Mouse (Mus musculus) mesoderm, embryonic 11.5 days (tissue): ENCODE data around the gene Card6.
"Not testable (repeated sequence)": the region's sequence is repeated elsewhere in the genome, so short reads cannot be mapped to it uniquely, and the experiment has no call there.

ENCODE experiments used
- DNase-seq: peaks from one replicate; pipeline ENCODE4 v3.0.0-alpha.2; 2012; ENCODE audit warnings: low read depth, low spot score

Gene Card6

DNA sequence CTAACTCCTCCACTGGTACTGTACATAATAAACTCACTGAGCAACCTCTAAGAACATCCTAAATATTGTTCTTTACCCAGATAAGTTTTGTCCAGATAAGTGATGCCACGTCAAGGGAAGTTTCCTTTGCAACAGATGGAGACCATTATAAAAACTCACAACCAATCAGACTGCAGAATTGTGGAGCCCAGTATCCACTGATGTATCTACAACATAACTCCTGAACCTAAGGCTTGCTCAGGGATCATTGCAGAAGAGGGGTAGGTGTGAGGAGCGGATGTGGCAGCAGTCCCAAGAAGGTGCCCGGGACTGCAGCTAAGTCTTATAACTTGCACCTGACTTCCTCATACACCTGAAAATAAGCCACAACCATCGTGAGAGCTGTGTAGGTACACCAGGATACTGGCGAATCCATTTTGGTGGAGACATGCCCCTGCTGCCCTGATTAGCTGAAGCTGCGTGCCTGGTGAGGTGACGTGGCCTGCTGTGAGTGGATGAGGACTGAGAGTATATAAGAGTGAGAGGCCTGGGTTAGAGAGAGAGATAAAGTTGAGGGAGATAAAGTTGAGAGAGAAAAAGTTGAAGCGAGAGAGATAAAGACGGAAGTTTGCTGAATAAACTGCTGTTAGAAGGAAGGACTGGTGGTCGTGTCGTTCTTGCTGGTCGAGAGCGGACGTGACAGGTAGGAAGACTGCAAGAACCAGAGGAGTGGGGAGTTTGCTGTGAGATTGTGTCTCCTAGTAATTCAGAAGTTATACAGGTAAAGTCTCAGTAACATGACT lies 22.7 kb upstream of the Card6 start:
- DNase-seq, result not testable (repeated sequence)

DNA sequence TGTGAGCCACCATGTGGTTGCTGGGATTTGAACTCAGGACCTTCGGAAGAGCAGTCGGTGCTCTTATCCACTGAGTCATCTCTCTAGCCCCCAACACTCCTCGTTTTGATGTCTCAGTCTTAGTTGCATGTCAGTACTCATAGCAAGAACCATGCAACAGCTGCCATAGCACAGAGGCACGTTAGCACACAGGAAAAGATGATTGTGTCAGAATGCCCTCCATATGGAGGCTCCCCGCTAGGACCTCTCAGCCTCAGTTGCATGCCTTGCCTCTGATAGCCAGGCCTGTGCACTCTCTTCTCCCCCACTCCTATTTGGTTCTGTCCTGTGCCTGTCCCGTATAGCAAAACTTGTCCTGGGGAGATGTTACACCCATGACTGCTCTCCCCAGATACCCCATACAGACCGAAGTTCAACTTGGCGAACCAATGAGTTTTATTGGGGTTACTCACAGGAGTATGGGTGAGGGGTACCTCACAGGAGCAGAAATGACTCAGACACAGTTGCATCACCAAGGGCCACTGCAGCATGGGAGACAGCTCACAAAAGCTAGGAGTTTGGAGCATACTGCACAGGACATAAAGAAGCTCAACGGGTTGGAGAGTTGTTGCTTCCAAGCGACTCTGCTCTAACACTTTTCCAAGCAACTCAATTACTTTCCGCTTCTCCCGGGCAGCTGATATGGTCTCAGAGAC lies 20.9 kb upstream of the Card6 start:
- no peak for DNase-seq

DNA sequence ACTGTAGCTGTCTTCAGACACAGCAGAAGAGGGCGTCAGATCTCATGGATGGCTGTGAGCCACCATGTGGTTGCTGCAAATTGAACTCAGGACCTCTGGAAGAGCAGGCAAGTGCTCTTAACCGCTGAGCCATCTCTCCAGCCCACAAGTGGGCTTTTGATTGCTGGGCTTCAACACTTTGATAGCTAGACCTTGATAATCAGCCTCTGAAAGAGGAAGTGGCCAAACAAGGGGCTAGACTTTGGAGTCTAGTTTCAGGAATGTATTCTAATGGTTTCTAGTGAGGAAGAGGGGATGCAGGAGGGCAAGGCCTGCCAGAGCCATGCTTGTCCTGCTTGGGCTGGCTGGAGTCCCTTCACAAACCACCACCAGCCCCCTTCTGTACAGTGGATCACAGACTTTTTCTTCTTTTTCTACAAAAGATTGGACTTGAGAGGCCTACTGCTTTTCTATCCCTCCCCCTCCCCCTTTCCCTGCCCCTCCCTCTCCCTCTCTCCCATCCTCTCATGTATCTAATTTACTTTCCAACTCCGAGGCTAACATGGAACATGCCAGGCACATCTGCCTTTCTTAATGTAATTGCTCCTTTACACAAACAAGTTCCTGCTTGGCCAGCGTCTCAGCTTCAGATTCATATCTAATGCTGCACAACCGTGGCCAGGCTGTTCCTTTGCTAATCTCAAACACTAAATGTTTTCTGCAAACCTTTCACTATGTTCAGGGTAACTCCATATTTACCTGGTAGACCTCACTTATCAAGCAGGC lies 20.0 kb upstream of the Card6 start:
- no peak for DNase-seq

DNA sequence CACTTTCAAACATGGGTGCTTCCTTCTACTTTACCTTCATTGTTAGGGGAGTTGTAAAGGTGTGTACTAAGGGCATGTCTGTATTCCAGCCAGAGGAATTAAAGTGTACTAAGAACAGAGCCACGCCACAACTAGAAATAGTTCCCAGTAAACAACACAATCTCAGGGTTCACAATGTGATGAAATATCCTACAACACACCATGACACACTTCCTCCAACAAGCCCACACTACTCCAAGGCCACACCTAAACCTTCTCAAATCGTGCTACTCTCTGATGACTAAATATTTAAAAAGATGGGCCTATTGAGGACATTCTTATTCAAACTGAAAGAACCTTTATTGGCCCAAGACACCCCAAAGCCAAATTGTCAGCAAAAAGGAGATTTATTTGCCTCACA lies 19.1 kb upstream of the Card6 start:
- DNase-seq, result no peak

DNA sequence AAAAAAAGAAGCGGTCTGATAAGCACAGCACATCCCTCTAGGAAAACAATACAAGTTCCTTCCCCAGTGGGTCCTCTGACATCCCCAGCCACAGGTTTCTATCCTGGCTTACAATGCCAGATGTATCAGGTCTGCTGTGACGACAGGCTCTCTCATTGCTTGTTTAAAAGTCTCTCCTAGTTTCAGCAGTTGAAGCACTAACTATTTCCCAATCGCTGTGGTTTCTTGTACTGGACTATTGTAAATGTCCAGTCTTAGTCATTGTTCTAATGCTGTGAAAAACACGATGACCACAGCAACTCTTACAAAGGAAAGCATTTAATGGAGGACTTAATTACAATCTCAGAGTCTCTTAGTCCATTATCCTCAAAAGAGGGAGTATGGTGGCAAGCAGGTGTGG lies 18.1 kb upstream of the Card6 start:
- DNase-seq, result no peak

DNA sequence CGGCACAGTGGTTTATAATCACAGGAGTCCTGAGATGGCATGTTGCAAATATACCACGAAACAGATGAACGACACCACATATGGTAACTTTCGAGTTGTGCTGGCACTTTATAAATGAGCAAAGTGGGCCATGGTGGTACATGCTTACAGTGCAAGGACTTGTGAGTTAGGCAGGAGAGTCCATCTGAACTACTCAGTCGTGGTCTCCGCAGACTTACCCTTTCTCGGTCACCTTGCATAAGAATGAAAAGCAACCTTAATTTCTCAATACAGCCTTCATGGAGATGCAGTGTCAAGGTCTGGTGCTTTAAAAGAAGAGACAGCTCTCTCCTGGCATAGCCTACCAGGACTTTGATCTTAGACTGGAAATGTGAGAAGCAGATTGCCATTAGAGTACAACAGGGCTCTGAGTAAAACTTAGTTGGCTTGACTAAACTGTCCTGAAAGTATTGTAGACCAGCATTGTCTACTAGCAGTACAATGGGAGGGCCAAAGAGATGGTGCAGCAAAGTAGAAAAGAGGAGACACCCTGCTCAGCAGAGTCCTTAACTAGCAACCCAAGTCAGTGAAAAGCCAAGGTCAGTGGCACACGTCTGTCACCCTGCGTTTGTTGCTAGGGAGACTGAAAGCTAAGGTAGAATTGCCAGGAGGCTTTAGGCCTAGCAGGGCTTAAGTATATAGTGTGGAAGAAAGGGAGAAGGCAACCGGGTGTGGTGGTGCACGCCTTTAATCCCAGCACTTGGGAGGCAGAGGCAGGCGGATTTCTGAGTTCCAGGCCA lies 13.4 kb upstream of the Card6 start:
- DNase-seq, result no peak

DNA sequence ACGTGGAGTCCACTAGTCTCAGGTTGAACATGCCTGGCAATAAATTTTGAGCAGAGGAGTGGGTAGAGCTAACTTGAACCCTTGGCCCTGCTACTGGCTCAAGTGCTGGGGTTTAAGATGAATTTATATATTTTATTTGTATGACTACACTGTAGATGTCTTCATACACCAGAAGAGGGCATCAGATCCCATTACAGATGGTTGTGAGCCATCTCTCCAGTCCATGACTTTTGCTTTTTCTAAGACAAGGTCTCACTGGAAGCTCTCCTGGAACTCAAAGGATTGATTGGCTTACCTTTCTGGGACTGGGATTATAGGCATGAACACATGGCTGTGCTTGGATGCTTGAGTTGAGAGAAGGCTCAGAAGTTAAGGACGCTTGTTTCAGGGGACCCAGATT lies 11.4 kb upstream of the Card6 start:
- no peak for DNase-seq

DNA sequence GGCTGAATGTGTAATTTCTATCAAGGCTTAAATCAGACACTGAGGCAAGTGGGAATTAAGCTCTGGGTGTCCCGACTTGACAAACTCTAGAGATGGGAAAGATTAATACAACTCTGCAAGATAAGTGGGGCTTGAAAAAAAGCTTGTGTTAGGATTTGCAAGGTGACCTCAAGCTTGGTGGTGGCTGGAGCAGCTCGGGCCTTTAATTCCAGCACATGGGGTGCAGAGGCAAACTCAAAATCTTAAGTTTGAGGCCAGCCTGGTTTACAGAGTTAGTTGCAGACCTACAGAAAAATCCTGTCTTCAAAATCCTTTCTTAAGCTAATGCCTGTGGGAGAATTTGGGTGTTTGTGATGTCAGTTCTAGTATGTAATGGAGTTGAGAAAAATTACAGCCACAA lies 10.9 kb upstream of the Card6 start:
- no peak for DNase-seq

DNA sequence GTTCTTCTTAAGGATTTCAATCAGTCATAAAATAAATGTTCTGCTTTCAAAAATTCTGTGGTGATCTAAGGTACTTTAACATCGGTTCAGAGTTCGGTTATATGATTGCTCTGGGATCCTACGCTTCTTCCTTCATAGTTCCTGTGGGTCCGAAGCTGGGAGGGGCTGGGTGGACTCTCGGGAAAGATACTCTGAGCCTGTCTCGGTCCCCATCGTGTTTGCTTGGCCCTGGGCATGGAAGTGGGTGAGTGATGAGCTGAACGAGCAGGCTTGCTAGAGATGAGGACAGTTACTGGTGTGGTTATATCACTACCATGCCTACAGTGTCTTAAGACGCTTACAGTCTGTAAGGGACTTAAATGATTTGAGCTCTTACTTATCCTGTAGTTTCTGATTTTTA lies 10.3 kb upstream of the Card6 start:
- DNase-seq, result no peak

DNA sequence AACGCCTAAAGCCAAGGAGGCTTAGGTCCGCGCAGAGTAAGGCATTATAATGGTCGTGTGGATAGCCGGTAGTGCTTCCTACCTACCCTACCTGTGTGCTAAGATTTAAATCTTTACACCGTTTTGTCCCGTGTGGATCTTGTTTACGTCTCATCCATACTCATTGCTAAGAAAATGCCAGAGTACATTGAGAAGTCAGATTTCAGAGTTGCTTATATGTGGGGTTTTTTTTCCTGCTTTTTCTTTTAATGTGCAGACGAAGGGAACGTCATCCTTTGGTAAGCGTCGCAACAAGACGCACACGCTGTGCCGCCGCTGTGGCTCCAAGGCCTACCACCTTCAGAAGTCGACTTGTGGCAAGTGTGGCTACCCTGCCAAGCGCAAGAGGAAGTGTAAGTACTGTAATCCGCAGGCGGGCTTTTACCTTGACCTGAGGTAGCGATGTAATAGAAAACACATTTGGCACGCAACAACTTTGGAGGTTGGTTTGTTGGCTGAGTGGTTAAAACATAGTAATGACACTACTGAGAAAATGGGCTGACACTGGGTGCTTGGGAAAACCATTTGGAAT lies 8.8 kb upstream of the Card6 start:
- DNase-seq, result no peak

DNA sequence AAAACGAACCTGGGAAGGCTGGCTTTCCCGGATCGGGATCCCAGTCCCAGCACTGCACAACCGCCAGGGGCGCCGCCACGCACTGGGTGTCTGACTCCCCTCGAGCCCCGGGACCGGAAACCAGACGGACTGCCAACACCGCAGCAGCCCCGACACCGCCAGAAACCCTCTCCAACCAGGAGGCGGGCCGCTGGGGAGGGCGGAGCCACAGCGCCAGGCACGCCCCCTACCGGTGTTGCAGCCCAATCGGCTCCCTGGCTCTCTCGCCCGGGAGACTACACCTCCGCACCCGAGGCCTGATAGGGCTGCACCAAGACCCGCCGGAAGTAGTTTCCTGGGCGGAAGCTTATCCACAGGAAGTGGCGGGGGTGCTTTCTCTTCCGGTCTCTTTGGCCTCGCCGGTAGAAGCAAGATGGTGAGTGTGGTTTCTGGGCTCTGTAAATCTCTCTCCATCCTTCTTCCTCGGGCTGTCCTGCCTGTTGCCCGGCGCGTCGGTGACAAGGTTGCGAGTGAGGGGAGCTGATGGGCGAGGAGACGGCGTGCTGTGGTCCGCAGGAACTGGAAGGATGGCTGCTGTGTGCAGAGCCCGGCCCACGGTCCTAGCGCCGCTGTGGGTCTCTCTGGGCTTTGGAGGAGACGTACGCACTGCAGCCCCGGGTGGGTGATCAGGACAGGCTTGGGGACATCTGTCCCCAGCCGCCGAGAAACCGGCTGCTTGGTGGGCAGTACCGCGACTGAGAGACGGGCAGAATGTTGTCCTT lies 8.1 kb upstream of the Card6 start, which contains the start of gene Rpl37:
TSS of gene Rpl37 (plus strand) at position 376 of the 761 bp plus-strand sequence.
- DNase-seq, result peak; percentile 98

DNA sequence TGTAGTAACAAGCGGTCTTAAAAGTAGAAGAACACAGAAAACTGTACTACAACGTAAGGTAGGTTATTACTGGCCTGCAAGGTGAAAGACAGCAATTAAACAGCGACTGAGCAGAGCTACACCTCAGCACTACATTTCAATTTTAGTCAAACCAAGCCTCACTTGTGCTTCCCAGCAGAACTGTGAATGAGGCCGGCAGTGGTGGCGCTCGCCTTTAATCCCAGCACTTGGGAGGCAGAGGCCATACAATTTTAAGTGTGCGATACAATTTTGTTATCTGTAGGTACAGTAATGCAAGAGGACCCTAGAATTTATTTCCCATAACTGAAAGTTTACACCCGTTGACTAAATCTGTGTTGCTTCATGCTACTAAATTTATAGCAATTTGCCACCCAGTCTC lies 6.8 kb upstream of the Card6 start:
- DNase-seq, result no peak

DNA sequence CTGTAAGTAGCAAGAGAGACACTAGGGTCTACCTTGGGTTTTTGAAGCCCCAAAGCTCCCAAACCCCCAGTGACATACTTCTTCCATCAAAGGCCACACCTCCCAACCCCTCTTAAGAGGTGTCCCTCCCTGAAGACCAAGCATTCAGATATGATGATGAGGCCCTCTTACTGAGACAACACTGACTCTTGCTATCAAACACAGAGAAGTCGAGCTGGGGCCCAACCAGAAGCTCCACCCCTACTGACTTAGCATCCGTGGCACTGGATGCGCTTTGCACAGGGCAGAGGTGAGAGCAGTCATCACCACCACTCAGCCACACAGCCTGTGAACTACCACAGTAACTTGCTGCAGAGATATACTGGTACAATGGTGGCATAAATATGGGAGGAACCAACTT lies 4.3 kb upstream of the Card6 start:
- DNase-seq, result no peak

DNA sequence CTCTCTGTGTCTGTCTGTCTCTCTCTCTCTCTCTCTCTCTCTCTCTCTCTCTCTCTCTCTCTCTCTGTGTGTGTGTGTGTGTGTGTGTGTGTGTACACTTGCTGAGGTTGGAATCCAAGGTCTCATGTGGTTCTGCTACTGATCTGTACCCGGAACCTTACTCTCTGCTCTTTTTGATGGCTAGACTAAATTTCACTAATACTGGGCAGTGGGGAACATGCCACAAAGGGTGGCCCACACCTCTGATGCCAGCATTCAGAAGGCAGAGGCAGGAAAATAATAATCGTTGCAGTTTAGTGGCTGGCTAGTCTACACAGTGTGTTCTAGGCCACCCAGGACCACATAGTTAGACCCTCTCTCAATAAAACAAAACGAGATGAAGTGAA lies 309 bp upstream of the Card6 start:
- no peak for DNase-seq

DNA sequence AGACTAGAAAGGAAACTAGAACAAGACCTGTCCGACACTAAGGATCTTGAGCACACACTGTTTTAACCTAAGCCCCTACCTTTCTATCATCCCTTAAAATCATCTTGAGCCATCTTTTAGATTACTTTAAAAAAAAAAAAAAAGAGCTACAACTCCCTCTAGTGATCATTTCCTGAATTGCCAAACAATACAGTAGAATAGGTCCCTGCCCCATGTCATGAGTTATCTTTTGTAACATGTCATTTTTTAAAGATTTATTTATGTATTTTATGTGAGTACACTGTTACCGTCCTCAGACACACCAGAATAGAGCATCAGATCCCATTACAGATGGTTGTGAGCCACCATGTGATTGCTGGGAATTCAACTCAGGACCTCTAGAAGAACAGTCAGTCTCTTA lies 2.0 kb downstream of the Card6 start:
- peak; percentile 39 for DNase-seq

DNA sequence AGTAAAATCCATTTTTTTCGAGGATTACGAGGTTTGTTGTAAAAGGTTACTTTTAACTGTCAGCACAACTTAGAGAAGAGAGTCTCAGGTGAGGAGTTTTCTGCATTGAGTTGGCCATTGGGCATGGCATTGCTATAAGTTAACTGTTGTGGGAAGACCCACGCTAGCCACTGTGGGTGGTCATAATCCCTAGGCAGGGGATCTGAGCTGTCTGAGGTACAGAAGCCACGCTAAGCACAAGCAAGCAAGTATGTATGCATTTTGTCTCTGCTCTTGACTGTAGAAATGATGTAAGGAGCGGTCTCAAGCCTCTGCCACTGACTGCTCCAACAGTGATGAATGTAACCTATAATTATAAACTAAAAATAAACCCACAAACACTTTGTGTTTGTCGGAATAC lies 2.4 kb downstream of the Card6 start:
- no peak for DNase-seq

DNA sequence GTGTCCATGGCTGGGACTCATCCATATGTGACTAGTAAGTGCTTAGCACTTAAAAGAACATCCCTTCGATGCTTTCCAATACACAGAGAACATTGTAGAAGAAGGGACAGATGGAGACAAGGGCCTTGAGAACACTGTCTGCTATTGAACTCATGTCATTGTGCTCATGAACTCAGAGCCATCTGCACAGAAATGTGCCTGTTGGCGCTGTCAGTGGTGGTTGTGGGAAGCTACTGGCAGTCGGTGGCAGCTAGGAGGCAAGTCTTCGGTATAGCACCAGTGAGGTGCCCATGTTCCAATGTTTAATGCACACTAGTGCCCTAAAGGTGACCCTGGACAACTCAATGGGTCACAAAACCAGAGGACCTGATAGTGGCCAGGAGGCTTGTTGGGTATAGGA lies 6.0 kb downstream of the Card6 start:
- no peak for DNase-seq

DNA sequence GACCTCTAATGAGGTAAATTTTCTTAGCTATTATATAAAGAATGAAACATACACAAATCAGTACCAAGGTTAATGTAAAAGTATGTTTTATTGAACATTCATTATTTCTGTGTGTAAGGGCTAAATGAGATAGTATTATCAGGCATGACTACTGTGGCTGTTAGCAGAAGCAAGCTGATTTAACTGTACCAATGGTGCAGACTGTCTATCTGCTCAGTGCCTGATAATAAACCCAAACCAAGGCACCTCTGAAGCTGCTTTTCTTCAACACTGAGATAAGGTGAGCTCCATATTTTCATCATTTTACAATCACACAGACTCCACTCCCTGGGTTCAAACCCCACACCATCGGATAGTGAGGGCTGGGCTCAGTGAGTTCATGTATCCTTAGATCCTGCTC lies 11.0 kb downstream of the Card6 start:
- DNase-seq, result no peak

DNA sequence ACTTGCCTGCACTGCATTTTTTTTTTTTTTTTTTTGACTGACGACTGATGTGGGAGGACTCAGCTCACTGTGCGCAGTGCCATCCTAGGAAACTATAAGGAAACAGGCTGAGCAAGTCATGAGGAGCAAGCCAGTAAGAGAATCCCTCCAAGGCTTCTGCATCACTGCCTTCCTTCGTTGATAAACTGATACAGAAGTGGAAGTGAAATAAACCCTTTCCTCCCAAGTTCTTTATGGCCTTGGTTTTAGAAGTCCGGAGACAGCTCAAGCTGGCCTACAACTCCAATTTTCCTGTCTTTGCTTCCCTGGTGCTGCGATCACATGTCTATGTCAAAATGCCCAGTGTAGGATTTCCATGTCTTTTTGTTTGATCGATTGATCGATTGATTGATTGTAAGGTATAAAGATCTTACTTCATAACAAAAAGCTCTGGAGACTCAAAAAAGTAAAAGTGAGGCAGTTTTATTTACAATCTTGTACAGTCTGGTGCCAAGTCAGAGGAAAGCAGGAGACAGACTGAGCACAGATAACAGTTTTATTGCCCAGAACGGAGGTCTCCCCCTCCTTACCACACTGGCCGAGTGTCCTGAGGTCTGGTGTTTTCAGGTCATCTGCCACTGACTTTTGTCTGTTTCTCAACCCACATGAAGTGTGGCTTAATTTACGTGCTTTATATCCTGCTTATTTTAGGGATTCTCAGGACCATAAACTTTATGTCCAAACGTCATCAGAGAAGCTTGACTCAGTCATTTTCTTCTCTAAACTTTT lies 12.6 kb downstream of the Card6 start:
- no peak for DNase-seq

DNA sequence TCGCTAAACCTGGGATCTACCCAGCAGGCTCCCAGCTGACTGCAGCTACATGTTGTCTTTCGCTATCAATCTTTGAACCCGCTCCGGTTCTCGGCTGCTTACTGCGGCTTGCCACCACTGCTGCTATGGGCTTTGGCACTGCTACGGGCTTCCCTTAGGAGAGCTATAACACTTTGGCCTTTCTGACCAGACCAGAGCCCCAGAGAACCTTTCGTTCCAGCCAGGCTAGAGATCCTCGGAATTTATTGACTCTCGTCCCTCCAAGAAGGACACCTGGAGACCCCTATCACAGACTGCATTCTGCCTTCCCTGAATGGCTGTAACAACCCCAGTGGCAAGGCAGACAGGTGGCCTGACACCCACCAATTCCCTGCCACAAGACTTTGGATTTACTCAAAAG lies 18.2 kb downstream of the Card6 start:
- no peak for DNase-seq
